Mouse (Mus musculus): ENCODE results near the gene Galnt10.

DNA sequence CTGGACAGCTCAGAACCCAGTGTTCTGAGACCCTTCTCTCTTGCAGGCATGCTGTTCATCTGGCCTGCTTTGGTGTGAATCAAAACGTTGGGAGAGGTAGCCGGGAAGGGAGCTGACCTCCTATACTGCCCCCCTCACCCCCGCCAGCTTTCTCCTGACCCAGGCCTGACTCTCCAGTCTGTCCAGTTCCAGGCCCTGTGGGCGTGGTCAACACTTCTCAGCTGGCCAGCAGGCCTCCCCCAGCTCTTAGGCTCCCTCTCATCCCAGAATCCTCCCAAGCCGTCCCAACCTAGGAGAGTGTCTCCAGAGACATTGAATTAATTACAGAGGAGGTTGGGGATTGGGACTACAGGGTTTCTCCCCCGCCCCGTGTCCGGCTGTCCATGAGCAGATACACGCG is 26.6 kb downstream of the Galnt10 start:
- TF ChIP-seq EP300 (IDR thresholded peaks at IDR 0.05), result no peak
- no peak for TF ChIP-seq CTCF (IDR thresholded peaks at IDR 0.05)

All from lung, postnatal 0 days (tissue).